Mouse (Mus musculus) erythroblast, embryonic 14.5 days (primary cell): Measurements from ENCODE around the gene Dennd5a.

Source experiments
- GATA1 ChIP-seq: IDR thresholded peaks from 2 replicates; pipeline ENCODE4 v1.6.1; 2012; ENCODE audit warnings: low read length, inconsistent platforms, mixed read lengths
- TAL1 ChIP-seq: IDR thresholded peaks from 3 replicates; pipeline ENCODE4 v1.6.1; 2012; ENCODE audit warnings: low read length, inconsistent platforms, mixed read lengths

- TF ChIP-seq GATA1 (no peak), TAL1 (no peak)
Measured at GRCm38 (mm10) chr7:110002968-110003367, 42.7 kb upstream of the Dennd5a start.
